Mouse (Mus musculus) left cerebral cortex, adult 11 months (tissue): ENCODE data around the gene Fxyd3.

Source experiments
- DNase-seq: peaks from one replicate; pipeline ENCODE4 v3.0.0; 2022; ENCODE audit warnings: low spot score

Gene Fxyd3

DNA sequence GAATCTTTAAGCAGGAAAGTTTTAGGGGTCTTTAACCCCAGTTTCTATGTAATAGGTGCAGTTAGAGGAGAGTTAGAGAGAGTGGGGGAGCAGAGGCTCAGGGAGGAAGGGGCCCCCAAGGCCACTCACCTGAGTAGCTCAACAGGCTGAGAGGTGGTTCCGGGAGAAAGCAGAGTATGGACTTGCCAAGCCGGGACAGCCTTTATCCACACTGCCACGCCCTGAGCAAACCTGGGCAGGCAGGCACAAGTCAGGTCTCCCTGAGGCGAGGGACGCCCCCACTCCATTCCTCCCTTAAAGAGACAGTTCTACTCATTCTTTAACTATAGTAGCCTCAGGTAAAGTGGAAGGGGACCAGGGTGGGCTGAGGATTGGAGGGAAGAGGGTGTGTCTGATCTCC lies at the start of gene Fxyd3:
Gene Fxyd3, minus strand, starts transcription at position 213 of the 400 bp plus-strand sequence.
- DNase-seq = no peak

DNA sequence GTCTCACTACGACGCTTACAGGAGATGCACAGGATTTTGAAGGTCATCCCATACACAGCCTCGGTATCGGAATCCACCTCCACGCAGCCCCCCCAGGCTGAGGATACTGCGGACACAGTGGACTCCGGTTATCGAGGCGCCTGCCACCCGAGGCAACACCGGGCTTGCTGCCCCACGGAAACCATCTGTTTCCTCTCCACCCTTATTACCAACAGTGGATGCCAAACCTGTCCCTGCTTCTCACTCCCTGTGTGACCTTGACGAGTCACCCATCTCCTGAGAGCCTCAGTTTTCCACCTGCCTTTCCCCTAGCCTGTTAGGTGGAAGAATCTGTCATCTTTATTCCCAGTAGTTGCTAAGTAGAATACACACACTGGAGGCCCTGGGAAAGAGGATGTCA lies 48.6 kb upstream of the Fxyd3 start:
- DNase-seq = no peak

DNA sequence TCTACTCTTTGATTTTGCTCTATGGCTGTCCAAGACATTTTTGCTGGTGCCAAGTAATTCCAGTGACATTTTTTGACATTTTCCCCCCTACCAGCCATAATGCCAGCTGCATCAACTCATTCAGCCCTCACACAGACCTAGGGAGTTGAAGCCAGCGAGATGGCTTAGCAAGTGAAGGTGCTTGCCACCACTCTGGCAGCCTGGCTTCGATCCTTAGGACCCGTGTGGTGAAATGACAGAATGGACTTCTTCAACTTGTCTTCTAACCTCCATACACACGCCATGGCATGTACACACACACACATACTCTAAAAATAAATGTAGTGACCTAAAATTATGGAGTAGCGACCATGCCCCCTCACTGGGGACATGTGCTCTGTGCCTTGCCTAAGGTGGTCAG lies 47.9 kb upstream of the Fxyd3 start:
- DNase-seq = no peak

DNA sequence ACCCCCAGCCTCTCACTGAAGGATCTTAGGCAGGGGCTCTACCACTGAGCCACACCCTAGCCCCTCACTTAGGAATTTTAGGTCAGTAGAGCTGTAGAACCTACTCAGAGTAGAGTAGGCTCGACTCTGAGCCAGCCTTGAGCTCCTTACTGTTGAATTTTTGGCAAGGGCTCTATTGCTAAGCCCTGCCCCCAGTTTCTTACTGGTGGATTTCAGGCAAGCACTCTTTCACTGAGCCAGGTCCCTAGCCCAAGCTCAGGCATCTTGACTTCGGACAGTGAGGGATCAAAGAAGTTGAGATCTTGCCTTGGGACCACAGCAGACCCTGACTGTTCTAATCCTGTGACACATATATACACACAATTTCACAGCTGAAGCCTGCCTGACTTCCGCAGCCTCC lies 47.2 kb upstream of the Fxyd3 start:
- DNase-seq = no peak

GRCm38 (mm10) chr7:31122641-31123631 lies 46.4 kb upstream of the Fxyd3 start:
- DNase-seq = no peak

DNA sequence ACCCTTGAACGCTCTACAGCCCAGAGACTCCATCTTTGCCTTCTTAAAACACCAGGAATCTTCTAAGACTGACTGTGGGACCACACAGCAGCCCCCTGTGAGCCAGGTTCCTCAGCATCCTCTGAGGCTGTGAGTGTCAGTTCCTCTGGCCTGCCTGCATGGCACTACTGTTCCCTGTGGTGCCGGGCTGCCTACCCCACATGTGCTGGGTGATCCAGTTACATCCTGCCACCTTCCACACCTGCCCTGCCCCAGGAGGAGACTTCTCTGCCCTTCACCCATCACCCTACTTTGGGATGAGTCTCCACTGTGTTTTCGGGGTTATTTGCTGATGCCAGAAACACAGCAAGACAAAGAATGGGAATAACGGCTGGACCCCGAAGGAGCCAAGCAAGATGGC lies 43.1 kb upstream of the Fxyd3 start:
- DNase-seq = no peak

- no peak for DNase-seq
Measured at GRCm38 (mm10) chr7:31118486-31118885, 42.0 kb upstream of the Fxyd3 start.

DNA sequence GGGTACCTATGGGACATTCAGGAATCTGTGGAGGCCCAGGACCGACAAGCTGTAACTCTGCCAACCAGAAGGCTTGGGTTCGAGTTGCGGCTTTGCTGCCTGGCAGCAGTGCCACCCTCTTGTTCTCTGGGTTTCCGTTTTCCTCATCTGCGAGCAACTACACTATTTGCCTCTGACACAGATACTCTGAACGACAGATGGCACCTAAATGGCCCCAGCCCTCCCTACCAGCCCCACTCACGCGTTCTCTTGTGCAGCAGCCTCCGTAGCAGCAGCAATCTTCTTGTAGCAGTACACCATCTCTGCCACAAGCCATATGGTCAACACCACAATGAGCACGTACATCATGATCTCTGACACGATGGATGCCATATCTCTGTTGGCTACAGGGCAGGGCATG lies 41.0 kb upstream of the Fxyd3 start:
- DNase-seq = no peak

GRCm38 (mm10) chr7:31116721-31117145 lies 40.2 kb upstream of the Fxyd3 start:
- no peak for DNase-seq

GRCm38 (mm10) chr7:31115587-31116043 lies 39.1 kb upstream of the Fxyd3 start:
- DNase-seq = no peak

DNA sequence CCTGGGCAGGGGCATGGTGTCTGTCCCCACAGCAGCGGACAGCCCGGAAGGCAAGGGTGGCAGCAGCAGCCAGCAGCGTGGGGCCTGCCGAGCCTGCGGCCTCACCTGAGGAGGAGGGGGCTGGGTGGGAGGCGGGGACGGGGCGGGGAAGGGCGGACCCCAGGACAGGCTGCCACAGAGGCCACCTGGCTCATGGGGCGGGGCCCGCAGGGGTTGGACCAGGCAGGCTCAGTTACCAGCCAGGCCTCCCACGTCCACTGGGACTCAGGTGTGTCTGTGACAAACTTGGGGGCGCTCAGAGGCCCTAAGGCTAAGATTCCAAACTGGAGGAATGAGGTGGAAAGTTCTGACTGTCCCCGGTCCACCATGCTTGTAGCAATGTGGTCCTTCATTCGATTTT lies 38.7 kb upstream of the Fxyd3 start, which contains the start of gene Hpn:
Gene Hpn, minus strand, starts transcription at position 109 of the 400 bp plus-strand sequence.
- no peak for DNase-seq

DNA sequence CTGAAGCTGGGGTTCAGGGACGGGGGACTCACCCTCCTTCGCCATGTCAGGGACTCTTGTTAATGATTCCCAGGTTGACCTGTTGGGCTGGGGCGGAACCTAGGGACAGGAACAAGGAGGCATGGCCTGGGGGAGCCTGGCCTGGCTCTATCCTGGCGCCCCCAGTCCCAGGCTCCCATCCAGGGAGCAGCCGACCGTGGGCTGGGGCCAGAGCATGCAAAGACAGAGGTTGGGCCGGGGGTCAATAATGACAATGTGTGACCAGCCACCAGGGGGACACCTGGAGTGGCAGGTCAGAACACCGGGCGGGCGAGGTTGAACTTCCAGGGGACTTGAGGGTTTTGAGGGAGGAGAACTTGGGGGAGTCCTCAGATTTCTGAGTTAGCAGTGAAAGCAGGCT lies 38.1 kb upstream of the Fxyd3 start:
- DNase-seq = no peak

GRCm38 (mm10) chr7:31113800-31114199 lies 37.3 kb upstream of the Fxyd3 start:
- DNase-seq = no peak

DNA sequence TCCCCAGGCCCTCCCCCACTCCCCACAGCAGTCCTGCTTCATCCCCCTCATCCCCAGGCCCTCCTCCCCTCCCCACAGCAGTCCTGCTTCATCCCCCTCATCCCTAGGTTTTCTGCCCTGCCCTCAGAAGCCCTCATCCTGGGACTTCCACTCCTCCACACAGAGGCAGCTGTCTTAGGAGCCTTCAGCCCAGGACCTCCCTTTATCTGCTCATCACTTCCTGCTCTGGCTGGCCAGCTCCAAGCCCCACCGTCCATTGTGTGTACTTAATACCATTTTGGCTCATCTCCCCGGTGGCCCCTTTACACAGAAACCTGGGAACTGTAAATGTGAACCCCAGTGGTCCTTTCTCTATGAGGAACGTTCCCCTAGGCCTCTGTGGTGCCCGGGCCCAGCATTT lies 35.5 kb upstream of the Fxyd3 start:
- no peak for DNase-seq

GRCm38 (mm10) chr7:31110861-31111385 lies 34.4 kb upstream of the Fxyd3 start:
- no peak for DNase-seq

- DNase-seq = no peak
Measured at GRCm38 (mm10) chr7:31109796-31110195, 33.3 kb upstream of the Fxyd3 start.

DNA sequence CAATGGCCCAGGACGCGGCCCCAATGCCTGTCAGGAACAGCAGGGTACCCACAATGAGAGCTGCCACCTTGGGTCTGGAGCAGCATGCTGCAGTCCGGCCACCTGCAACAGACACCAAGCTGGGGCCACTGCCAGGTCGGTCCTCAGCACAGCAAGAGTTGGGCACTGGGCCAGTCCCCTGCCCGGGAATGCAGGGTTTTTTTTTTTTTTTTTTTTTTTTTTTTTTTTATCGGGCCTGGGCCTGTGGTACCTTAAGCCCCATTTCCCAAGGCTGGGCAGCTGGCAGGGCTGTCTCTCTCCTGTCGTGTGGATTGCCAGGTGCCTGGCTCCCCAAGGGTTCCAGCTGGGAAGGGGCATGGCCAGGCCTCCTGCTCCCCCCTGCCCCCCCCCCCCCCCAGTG lies 32.6 kb upstream of the Fxyd3 start:
- DNase-seq = no peak

DNA sequence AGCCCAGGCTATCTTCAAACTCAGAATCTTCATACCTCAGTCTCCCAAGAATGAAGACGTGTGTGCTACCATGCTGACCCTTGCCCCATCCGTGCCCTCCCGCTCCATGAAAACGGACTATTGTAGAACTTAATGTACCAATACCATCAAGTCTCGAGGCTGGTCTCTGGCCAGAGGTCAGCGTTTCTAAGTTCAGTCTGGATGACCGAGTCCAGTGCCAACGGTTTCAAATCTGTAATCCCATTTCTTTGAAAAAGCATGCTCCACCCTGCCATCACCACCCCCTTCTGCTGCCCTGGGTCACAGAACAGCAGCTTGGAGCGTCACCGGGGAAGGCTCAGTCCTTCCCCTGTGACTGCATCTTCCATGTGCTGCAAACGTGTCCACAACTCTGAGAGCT lies 31.3 kb upstream of the Fxyd3 start:
- DNase-seq = no peak

DNA sequence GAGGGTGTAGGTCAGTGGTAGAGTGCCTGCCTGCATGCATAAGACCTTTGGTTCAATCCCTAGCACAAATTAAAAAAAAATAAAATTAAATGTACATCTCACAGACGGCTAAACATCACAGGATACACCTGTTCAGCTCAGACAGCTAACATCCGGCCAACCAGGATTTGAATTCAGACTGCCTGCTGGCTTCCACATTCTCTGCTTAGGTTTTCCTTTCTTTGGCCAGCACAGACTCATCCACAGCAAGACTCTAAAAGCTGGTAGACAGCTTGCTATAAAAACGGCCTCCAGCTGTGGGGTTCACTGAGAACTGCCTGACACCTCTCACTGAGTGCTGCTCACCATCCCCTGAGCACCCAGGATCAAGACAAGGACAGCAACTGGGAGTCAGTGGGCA lies 29.7 kb upstream of the Fxyd3 start:
- no peak for DNase-seq

DNA sequence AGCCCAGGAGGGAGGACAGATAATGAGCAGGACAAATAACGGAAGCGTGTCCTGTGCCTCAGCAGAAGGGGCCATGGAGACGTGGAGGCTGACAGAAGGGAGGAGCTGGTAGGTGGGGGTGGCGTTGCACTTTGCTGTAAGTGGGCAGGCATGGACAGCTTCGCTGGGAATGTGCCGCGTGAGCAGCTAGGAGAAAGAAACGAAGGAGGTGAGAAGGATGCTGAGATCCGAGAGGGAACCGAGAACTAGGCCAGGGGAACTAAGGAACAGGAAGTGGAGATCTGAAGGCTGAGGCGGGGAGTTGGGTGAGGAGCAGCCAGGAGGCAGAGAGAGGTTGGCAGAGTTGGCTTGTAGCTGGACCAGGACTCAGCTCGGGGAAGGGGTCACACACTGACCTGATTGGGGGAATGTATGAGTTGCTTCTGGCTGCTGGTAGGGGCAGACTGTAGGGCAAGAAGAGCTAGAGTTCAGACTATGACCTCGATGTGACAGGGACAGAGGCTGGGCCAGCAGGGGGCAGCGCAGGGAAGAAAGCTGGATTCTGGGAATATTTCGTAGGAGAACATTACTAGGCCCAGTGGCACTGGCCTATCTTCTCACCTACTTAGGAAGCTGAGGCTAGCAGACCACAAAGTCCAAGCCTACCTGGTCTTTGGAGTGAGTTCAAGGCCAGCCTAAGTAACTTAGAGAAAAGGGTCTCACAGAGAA lies 28.7 kb upstream of the Fxyd3 start:
- DNase-seq = no peak

- no peak for DNase-seq
Measured at GRCm38 (mm10) chr7:31100786-31101185, 24.3 kb upstream of the Fxyd3 start.

GRCm38 (mm10) chr7:31099612-31099982 lies 23.1 kb upstream of the Fxyd3 start:
- no peak for DNase-seq
